Mouse (Mus musculus) neural tube, embryonic 10.5 days (tissue): ENCODE data around the gene Traip.
A peak's percentile ranks its signal among the peaks of the same experiment; 100 is the strongest.

ENCODE experiments used
- DNase-seq: peaks from one replicate; pipeline ENCODE4 v3.0.0-alpha.2; 2017; ENCODE audit warnings: low spot score; ENCODE audit errors: extremely low spot score

The Traip gene

GRCm38 (mm10) chr9:107949922-107950235 is at the start of gene Traip:
TSS of gene Traip (plus strand) at chr9:107950136.
- DNase-seq, result no peak

GRCm38 (mm10) chr9:107900840-107901626 is 48.9 kb upstream of the Traip start:
- DNase-seq, result peak; percentile 82

- DNase-seq, result no peak
Observed at GRCm38 (mm10) chr9:107901627-107901914, 48.4 kb upstream of the Traip start.

GRCm38 (mm10) chr9:107904726-107905125 is 45.2 kb upstream of the Traip start:
- peak; percentile 89 for DNase-seq

- DNase-seq, result peak; percentile 65
Observed at GRCm38 (mm10) chr9:107906252-107906966, 43.5 kb upstream of the Traip start, which contains the start of gene Mst1r. TSS of gene Mst1r (plus strand) at chr9:107906873.

GRCm38 (mm10) chr9:107906967-107907800 is 42.8 kb upstream of the Traip start:
- no peak for DNase-seq

GRCm38 (mm10) chr9:107907801-107908120 is 42.2 kb upstream of the Traip start:
- DNase-seq, result no peak

- no peak for DNase-seq
Observed at GRCm38 (mm10) chr9:107908410-107909158, 41.4 kb upstream of the Traip start.

GRCm38 (mm10) chr9:107910025-107910769 is 39.7 kb upstream of the Traip start:
- no peak for DNase-seq

- no peak for DNase-seq
Observed at GRCm38 (mm10) chr9:107914764-107915420, 35.0 kb upstream of the Traip start.

- no peak for DNase-seq
Observed at GRCm38 (mm10) chr9:107917895-107918608, 31.9 kb upstream of the Traip start.

- DNase-seq, result no peak
Observed at GRCm38 (mm10) chr9:107918884-107919283, 31.1 kb upstream of the Traip start.

GRCm38 (mm10) chr9:107919441-107919840 is 30.5 kb upstream of the Traip start:
- DNase-seq, result no peak

GRCm38 (mm10) chr9:107923021-107923420 is 26.9 kb upstream of the Traip start:
- DNase-seq, result no peak

- DNase-seq, result no peak
Observed at GRCm38 (mm10) chr9:107923956-107924355, 26.0 kb upstream of the Traip start.

GRCm38 (mm10) chr9:107925251-107925650 is 24.7 kb upstream of the Traip start:
- DNase-seq, result no peak

- no peak for DNase-seq
Observed at GRCm38 (mm10) chr9:107926920-107927420, 23.0 kb upstream of the Traip start.

- no peak for DNase-seq
Observed at GRCm38 (mm10) chr9:107927749-107928148, 22.2 kb upstream of the Traip start.

GRCm38 (mm10) chr9:107928169-107928568 is 21.8 kb upstream of the Traip start, which contains the start of gene Actl11:
TSS of gene Actl11 (plus strand) at chr9:107928469.
- no peak for DNase-seq
